Mouse (Mus musculus) bone marrow macrophage, adult 2 months (primary cell): ENCODE results near the gene Fam181a.

Experiments
- CTCF ChIP-seq: IDR thresholded peaks from 2 replicates; pipeline ENCODE4 v1.5.1; 2012; ENCODE audit warnings: low read depth, mild to moderate bottlenecking, low read length, moderate library complexity
- POLR2A ChIP-seq: IDR thresholded peaks from 2 replicates; pipeline ENCODE4 v1.6.1; 2012; ENCODE audit warnings: mild to moderate bottlenecking, low read depth, low read length, borderline replicate concordance

DNA sequence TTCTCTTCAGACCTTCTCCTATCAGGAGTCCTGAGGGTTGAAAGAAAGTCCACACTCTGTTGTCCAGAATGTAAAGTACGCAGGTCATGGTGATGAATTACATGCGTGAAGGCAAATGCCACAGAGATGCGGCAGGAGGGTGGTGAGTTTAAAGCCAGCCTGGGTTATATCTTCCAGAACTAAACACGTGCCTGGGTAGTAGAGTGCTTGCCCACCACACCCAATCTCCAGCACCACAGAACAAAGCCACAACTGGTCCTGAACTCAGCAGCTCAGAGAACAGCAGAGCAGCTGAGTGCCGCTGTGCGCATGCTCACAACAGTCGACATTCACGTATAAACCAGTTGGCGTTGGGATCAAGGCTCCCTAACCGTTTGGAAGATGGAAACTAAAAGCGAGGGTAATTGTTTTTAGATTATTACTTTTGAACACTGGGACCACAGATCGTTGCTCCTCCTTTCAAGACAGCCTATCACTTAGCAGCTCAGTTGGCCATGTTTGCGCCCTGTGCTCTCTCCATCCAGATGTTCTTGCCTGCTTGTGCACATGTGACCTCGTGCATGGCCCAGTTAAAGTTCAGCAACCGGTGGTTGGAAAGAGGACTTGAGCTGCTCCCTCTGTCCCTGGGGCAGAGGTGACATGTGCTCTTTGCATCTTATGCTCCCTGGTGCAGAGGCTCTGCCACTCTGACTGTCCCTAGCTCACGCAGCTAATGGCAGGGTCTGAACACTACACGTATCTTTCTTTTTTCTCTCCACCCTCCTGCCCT lies 50.9 kb downstream of the Fam181a start:
- TF ChIP-seq POLR2A = no peak
- no peak for TF ChIP-seq CTCF
